Mouse (Mus musculus) right cerebral cortex, postnatal 25 days (tissue): ENCODE results near the gene 4930568D16Rik.

Source experiments
- DNase-seq: peaks from one replicate; pipeline ENCODE4 v3.0.0; 2022

Gene 4930568D16Rik

GRCm38 (mm10) chr2:35367629-35368028, at the start of gene 4930568D16Rik:
Gene 4930568D16Rik (minus strand): TSS chr2:35367729.
- no peak for DNase-seq

- DNase-seq = no peak
Measured at GRCm38 (mm10) chr2:35417231-35417630, 49.7 kb upstream of the 4930568D16Rik start.

GRCm38 (mm10) chr2:35416473-35416872, 48.9 kb upstream of the 4930568D16Rik start:
- DNase-seq = no peak

- DNase-seq = no peak
Measured at GRCm38 (mm10) chr2:35412810-35413209, 45.3 kb upstream of the 4930568D16Rik start.

GRCm38 (mm10) chr2:35412246-35412645, 44.7 kb upstream of the 4930568D16Rik start:
- no peak for DNase-seq

- no peak for DNase-seq
Measured at GRCm38 (mm10) chr2:35411640-35412190, 44.2 kb upstream of the 4930568D16Rik start.

GRCm38 (mm10) chr2:35409466-35409865, 41.9 kb upstream of the 4930568D16Rik start:
- DNase-seq = no peak

GRCm38 (mm10) chr2:35408409-35409110, 41.0 kb upstream of the 4930568D16Rik start:
- DNase-seq = no peak

- DNase-seq = no peak
Measured at GRCm38 (mm10) chr2:35407878-35408277, 40.3 kb upstream of the 4930568D16Rik start.

GRCm38 (mm10) chr2:35407266-35407665, 39.7 kb upstream of the 4930568D16Rik start:
- no peak for DNase-seq

- no peak for DNase-seq
Measured at GRCm38 (mm10) chr2:35406611-35407010, 39.1 kb upstream of the 4930568D16Rik start.

GRCm38 (mm10) chr2:35402391-35402790, 34.9 kb upstream of the 4930568D16Rik start:
- DNase-seq = no peak

GRCm38 (mm10) chr2:35400739-35401138, 33.2 kb upstream of the 4930568D16Rik start:
- no peak for DNase-seq

GRCm38 (mm10) chr2:35398184-35398828, 30.8 kb upstream of the 4930568D16Rik start:
- DNase-seq = no peak

- peak; percentile 65 for DNase-seq
Measured at GRCm38 (mm10) chr2:35397590-35398173, 30.2 kb upstream of the 4930568D16Rik start.

- DNase-seq = peak; percentile 25
Measured at GRCm38 (mm10) chr2:35397096-35397495, 29.6 kb upstream of the 4930568D16Rik start, which contains the start of gene 4930402F06Rik. Gene 4930402F06Rik (minus strand): TSS chr2:35397175.

- no peak for DNase-seq
Measured at GRCm38 (mm10) chr2:35385441-35385871, 17.9 kb upstream of the 4930568D16Rik start.

- DNase-seq = no peak
Measured at GRCm38 (mm10) chr2:35379306-35379705, 11.8 kb upstream of the 4930568D16Rik start.

GRCm38 (mm10) chr2:35377600-35377999, 10.1 kb upstream of the 4930568D16Rik start:
- DNase-seq = no peak

GRCm38 (mm10) chr2:35373003-35373402, 5.5 kb upstream of the 4930568D16Rik start:
- DNase-seq = no peak

- DNase-seq = no peak
Measured at GRCm38 (mm10) chr2:35370686-35371085, 3.2 kb upstream of the 4930568D16Rik start.

- no peak for DNase-seq
Measured at GRCm38 (mm10) chr2:35349184-35349583, 18.3 kb downstream of the 4930568D16Rik start.

GRCm38 (mm10) chr2:35345984-35346383, 21.5 kb downstream of the 4930568D16Rik start:
- no peak for DNase-seq

GRCm38 (mm10) chr2:35342605-35343004, 24.9 kb downstream of the 4930568D16Rik start:
- no peak for DNase-seq
